Mouse (Mus musculus) liver, embryonic 11.5 days (tissue): ENCODE measurements around the gene Btbd9. TPM values are rescaled to one million over a fixed set of nuclear protein-coding genes. Genes with fewer than 3 reads are reported as not detected.

ENCODE experiments used
- ATAC-seq: fragments of 200-750 bp; cut with Nextera tagmentation; replicated peaks from 2 replicates; pipeline ENCODE4 v1.8.0; 2017; ENCODE audit warnings: moderate number of reproducible peaks, mild to moderate bottlenecking, moderate TSS enrichment, moderate library complexity; ENCODE audit not compliant: low FRiP score
- DNase-seq: peaks from one replicate; pipeline ENCODE4 v3.0.0-alpha.2; 2017; ENCODE audit warnings: low spot score
- H3K27ac ChIP-seq: fragments of 300-500 bp; sonication (generic); 2 replicates; pipeline ENCODE4 v1.5.1; 2014; ENCODE audit warnings: mild to moderate bottlenecking, low read depth, low read length, control low read depth
- H3K27me3 ChIP-seq: fragments of 300-500 bp; sonication (generic); replicated peaks from 2 replicates; pipeline ENCODE4 v1.6.1; 2014; ENCODE audit warnings: low read length, mixed read lengths; ENCODE audit not compliant: control insufficient read depth, insufficient read depth
- H3K36me3 ChIP-seq: fragments of 300-500 bp; sonication (generic); 2 replicates; pipeline ENCODE4 v1.6.1; 2014; ENCODE audit warnings: mild to moderate bottlenecking, low read length, moderate library complexity, mixed read lengths; ENCODE audit not compliant: control insufficient read depth, insufficient read depth
- H3K4me1 ChIP-seq: fragments of 300-500 bp; sonication (generic); replicated peaks from 2 replicates; pipeline ENCODE4 v1.6.1; 2014; ENCODE audit warnings: low read length, mixed read lengths; ENCODE audit not compliant: control insufficient read depth, insufficient read depth
- H3K4me2 ChIP-seq: fragments of 300-500 bp; sonication (generic); 2 replicates; pipeline ENCODE4 v1.6.1; 2014; ENCODE audit warnings: mild to moderate bottlenecking, control low read depth, moderate library complexity
- H3K4me3 ChIP-seq: fragments of 300-500 bp; sonication (generic); 2 replicates; pipeline ENCODE4 v1.5.1; 2014; ENCODE audit warnings: low read depth, low read length, control low read depth
- H3K9ac ChIP-seq: fragments of 300-500 bp; sonication (generic); 2 replicates; pipeline ENCODE4 v1.6.1; 2014; ENCODE audit warnings: low read depth, low read length, control low read depth
- H3K9me3 ChIP-seq: fragments of 300-500 bp; sonication (generic); 2 replicates; pipeline ENCODE4 v1.6.1; 2016; ENCODE audit warnings: low read length, inconsistent platforms, mixed read lengths; ENCODE audit not compliant: control insufficient read depth
- WGBS: fragments of 180-500 bp; shearing (Covaris S2); extraction: QIAGEN DNeasy Blood & Tissue Kit; methylation state at CpG from one replicate; pipeline ENCODE4 v1.1.7; 2014; 5-methylcytosine and 5-hydroxymethylcytosine counted together
- polyA plus RNA-seq: library from polyadenylated mRNA; unstranded; fragments of >200 nt; fragmentation: Nextera tagmentation; extraction: Ambion mirVana; gene quantifications from 2 replicates; pipeline ENCODE4 v1.2.1, GENCODE M21; 2014

Btbd9 gene
- polyA plus RNA-seq, 1 experiment from 2014 or later: 33.4 TPM

GRCm38 (mm10) chr17:30296069-30296468, 280.2 kb downstream of the Btbd9 start:
- Histone ChIP-seq H3K9ac (no peak overlapping the region), H3K36me3 (no peaks in the 10 kb centered on the region), H3K27me3 (no peaks in the 10 kb centered on the region), H3K4me3 (no peak overlapping the region), H3K4me1 (no peaks in the 10 kb centered on the region; the same call in none of the 2 replicates), H3K9me3 (no peaks in the 10 kb centered on the region), H3K4me2 (no peak overlapping the region), H3K27ac (no peak overlapping the region)
- 80% methylated on average over 8 of the region's 8 CpGs for WGBS
- ATAC-seq: no peak
- no peak for DNase-seq

GRCm38 (mm10) chr17:30292666-30293065, 283.6 kb downstream of the Btbd9 start:
- no peak for DNase-seq
- H3K27me3 ChIP-seq: no peaks in the 10 kb centered on the region
- no peak for ATAC-seq

GRCm38 (mm10) chr17:30285641-30286040, 290.6 kb downstream of the Btbd9 start:
- WGBS: 82% methylated on average over 2 of the region's 2 CpGs
- H3K9ac ChIP-seq: no peak overlapping the region
- no peak for ATAC-seq

More at GRCm38 (mm10) chr17:30292666-30293065, 283.6 kb downstream of the Btbd9 start:
- no peaks in the 10 kb centered on the region for H3K36me3 ChIP-seq
- H3K4me2 ChIP-seq: no peak overlapping the region
- H3K27ac ChIP-seq: no peak overlapping the region
- H3K9me3 ChIP-seq: no peaks in the 10 kb centered on the region
- 59% methylated on average over 6 of the region's 6 CpGs for WGBS
- no peak overlapping the region for H3K4me3 ChIP-seq
- no peaks in the 10 kb centered on the region; the same call in none of the 2 replicates for H3K4me1 ChIP-seq
- H3K9ac ChIP-seq: no peak overlapping the region

GRCm38 (mm10) chr17:30283460-30284050, 292.7 kb downstream of the Btbd9 start:
- WGBS: 84% methylated on average over 4 of the region's 4 CpGs
- H3K9me3 ChIP-seq: no peaks in the 10 kb centered on the region
- ATAC-seq (no peak), DNase-seq (no peak)
- no peaks in the 10 kb centered on the region for H3K27me3 ChIP-seq
- H3K4me2 ChIP-seq: no peak overlapping the region
- no peaks in the 10 kb centered on the region for H3K36me3 ChIP-seq
- H3K9ac ChIP-seq: no peak overlapping the region
- no peak overlapping the region for H3K4me3 ChIP-seq
- H3K4me1 ChIP-seq: peaks cover 9% of the 10 kb centered on the region
- H3K27ac ChIP-seq: no peak overlapping the region

More at GRCm38 (mm10) chr17:30285641-30286040, 290.6 kb downstream of the Btbd9 start:
- no peak overlapping the region for H3K27ac ChIP-seq
- DNase-seq: no peak
- H3K4me3 ChIP-seq: no peak overlapping the region
- no peaks in the 10 kb centered on the region for H3K9me3 ChIP-seq
- no peaks in the 10 kb centered on the region for H3K27me3 ChIP-seq
- peaks cover 2% of the 10 kb centered on the region for H3K4me1 ChIP-seq
- H3K36me3 ChIP-seq: no peaks in the 10 kb centered on the region
- no peak overlapping the region for H3K4me2 ChIP-seq

- DNase-seq (no peak), ATAC-seq (no peak)
- H3K27ac ChIP-seq: no peak overlapping the region
- H3K36me3 ChIP-seq: no peaks in the 10 kb centered on the region
- no peak overlapping the region for H3K9ac ChIP-seq
- no peak overlapping the region for H3K4me2 ChIP-seq
- no peaks in the 10 kb centered on the region for H3K9me3 ChIP-seq
- H3K4me3 ChIP-seq: no peak overlapping the region
- peaks cover 9% of the 10 kb centered on the region for H3K4me1 ChIP-seq
- no peaks in the 10 kb centered on the region for H3K27me3 ChIP-seq
These were observed 293.3 kb downstream of the Btbd9 start for GRCm38 (mm10) chr17:30283001-30283400.

GRCm38 (mm10) chr17:30280323-30281118, 295.8 kb downstream of the Btbd9 start:
- Histone ChIP-seq H3K36me3 (no peaks in the 10 kb centered on the region), H3K9me3 (no peaks in the 10 kb centered on the region), H3K4me1 (peaks cover 9% of the 10 kb centered on the region), H3K9ac (no peak overlapping the region), H3K4me2 (peak overlapping the region; percentile 10; the same call in 1 of the 2 replicates), H3K27me3 (no peaks in the 10 kb centered on the region), H3K27ac (no peak overlapping the region), H3K4me3 (no peak overlapping the region)
- ATAC-seq (peak; percentile 78), DNase-seq (peak; percentile 58)
- 36% methylated on average over 7 of the region's 7 CpGs for WGBS

GRCm38 (mm10) chr17:30279684-30280083, 296.6 kb downstream of the Btbd9 start:
- Histone ChIP-seq H3K4me2 (no peak overlapping the region), H3K27me3 (no peaks in the 10 kb centered on the region), H3K27ac (no peak overlapping the region), H3K36me3 (no peaks in the 10 kb centered on the region), H3K4me1 (peaks cover 9% of the 10 kb centered on the region), H3K9ac (no peak overlapping the region), H3K4me3 (no peak overlapping the region), H3K9me3 (no peaks in the 10 kb centered on the region)
- no peak for ATAC-seq
- WGBS: 73% methylated on average over 5 of the region's 5 CpGs
- no peak for DNase-seq

GRCm38 (mm10) chr17:30278596-30279378, 297.5 kb downstream of the Btbd9 start:
- Histone ChIP-seq H3K4me1 (peaks cover 9% of the 10 kb centered on the region), H3K9ac (no peak overlapping the region), H3K4me2 (no peak overlapping the region), H3K36me3 (no peaks in the 10 kb centered on the region), H3K4me3 (no peak overlapping the region), H3K9me3 (no peaks in the 10 kb centered on the region), H3K27ac (no peak overlapping the region), H3K27me3 (no peaks in the 10 kb centered on the region)
- DNase-seq: no peak
- 57% methylated on average over 16 of the region's 16 CpGs for WGBS
- no peak for ATAC-seq
